Mouse (Mus musculus) ZHBTc4 (cell line): ENCODE results near the gene Bpifa1.
"Not testable (repeated sequence)": the region's sequence is repeated elsewhere in the genome, so short reads cannot be mapped to it uniquely, and the experiment has no call there.

Experiments
- DNase-seq: peaks from one replicate; pipeline ENCODE4 v3.0.0-alpha.2; 2011; ENCODE audit warnings: low read depth, low spot score

Bpifa1 gene

DNA sequence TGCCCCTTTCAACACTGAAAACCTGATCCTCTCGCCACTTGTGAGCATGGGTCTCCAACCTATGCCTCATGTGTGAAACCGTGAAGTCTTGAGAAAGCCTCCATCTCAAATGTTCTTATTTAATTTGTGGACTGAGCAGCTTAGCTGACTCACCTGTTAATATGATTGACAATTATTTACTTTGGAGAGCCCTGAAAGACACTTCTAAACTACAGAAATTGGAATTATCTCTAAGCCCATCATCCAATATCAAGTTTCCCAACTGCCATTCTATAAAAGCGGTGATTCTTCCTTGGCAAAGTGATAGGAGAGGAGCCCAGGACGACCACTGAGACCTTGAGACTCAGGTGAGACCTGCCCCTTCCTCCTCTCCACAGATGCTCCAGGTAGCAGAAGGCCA, at the start of gene Bpifa1:
Gene Bpifa1, plus strand, starts transcription at position 301 of the 400 bp plus-strand sequence.
- no peak for DNase-seq

DNA sequence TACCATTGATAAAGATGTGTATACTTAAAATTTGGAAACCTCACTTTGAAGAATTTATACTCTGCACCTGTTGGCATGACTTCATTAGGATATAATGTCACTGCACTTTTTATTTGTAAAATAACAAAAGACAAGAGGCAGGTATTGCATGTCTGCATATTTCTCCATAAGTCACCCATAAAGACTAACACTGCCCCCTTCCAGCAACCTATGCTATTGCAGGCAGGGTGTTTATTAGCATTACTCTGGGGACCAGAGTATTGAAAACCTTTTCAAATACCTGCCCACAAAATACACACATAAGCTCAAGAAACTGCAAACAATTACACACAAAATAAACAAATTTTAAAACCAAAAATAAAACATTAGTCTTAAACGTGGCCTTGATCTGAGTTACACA, 44.9 kb upstream of the Bpifa1 start:
- DNase-seq, result no peak

DNA sequence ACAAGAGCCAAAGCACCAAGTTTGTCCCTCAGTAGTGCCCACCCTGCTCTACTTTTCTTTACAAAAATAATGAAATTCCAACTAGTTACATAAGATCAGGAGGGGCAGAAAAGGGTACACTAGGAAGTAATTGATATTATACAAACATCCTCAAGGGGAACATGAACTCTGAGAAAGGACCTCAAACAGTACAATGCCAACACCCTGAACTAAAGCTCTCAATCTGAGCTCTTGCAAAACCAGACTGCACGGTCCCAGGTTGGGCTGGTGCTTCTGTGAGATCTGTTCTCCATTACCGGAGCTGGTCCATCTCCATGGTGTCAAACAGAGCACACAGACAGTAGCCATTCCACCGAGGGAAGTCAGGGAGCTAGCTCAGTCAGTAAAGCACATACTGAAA, 25.3 kb upstream of the Bpifa1 start:
- no peak for DNase-seq

DNA sequence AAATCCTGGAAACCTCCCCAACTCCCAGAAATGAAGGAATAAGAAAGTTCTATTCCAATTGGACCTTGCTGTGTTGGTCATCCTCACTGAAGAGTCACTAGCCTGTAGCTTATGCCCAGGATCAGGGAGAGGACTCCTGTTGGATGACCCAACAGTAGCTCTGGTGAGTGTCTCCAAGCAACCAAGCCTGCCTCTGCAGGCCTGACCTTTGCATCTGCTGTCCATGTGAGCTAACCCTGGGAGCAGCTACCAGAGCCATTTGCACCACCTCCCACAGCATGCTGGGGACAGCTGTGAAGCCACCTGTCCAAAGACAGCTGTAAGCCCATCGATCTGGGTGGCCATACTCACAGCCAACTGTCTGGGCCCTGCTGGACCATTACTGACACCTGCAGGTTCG, 12.6 kb upstream of the Bpifa1 start, which contains the start of gene Bpifa3:
Gene Bpifa3, plus strand, starts transcription at position 217 of the 400 bp plus-strand sequence.
- no peak for DNase-seq

DNA sequence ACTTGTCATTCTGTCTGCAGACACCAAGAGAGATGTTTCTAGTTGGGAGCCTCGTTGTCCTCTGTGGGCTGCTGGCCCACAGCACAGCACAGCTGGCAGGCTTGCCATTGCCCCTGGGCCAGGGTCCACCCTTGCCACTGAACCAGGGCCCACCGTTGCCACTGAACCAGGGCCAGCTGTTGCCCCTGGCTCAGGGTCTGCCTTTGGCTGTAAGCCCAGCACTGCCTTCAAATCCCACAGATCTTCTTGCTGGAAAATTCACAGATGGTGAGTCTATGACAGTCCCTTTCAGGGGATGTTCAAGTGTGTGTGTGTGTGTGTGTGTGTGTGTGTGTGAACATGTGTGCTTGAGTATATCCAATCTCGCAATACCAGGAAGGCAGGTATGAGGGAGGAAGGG, 1.1 kb downstream of the Bpifa1 start:
- no peak for DNase-seq

DNA sequence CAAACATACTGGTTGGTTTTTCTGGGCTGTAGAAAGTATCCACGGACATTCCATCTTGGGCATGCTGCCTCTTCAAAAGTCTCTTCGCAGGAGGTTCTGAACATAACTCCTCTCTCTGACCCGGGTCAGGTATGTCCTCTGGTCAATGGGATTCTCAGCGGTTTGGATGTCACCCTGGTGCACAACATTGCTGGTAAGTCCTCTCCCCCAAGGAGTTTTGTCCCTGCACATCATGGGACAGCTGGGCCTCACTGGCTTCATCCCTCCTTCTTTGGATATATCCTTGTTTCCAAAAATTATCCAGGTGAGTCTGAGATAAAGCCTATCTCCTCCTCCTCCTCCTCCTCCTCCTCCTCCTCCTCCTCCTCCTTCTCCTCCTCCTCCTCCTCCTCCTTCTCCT, 4.8 kb downstream of the Bpifa1 start:
- no peak for DNase-seq

DNA sequence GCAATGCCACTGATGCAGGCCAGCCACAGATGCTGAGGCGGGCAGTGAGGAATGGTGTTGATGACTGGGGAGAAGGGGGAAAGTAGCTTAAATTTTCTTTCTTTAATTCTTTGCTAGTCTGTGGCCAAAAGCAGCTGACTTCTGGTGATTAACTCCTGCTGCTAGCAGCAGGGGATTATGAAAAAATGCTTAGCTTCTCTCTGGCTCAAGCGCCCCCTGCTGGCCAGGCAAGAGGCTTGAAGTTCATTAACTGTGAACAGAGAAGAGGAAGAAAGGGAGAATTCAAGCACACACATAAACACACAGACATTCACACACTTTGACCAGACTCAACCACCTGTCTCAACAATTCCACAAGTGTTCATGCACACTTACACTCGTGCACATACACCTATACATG, 15.8 kb downstream of the Bpifa1 start:
- DNase-seq, result peak; percentile 71

DNA sequence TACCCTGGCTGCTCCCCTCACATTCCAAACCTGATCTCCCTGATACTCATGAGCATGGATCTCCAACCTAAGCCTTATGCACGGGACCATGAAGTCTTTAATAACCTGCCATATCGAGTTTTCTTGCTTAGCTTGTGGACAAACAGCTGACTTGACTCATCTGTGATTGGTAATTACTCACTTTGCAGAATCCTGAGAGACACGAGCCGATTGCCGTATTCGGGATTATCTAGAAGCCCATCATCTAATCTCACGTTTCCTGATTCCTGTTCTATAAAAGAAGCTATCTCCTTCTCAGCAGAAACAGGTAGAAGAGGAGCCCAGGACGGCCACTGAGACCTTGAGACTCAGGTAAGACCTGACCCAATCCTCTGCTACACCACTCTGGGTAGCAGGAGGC, 19.6 kb downstream of the Bpifa1 start, which contains the start of gene Bpifa5:
Gene Bpifa5, plus strand, starts transcription at position 301 of the 400 bp plus-strand sequence.
- DNase-seq, result no peak

DNA sequence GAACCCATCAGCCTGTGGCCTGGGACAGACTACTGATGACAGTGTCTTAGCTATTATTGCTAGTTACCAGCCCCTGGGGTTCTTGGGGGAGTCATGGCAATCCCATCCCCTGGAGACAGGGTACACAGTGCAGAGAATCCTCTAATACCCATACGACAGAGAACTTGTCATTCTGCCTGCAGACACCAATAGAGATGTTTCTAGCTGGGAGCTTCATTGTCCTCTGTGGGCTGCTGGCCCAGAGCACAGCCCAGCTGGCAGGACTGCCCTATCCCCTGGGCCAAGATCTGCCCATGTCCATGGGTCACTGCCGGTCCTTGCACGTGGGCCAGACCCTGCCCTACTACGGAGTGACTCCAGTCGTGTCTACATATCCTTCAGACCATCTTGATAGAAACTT, 20.6 kb downstream of the Bpifa1 start:
- DNase-seq, result no peak

DNA sequence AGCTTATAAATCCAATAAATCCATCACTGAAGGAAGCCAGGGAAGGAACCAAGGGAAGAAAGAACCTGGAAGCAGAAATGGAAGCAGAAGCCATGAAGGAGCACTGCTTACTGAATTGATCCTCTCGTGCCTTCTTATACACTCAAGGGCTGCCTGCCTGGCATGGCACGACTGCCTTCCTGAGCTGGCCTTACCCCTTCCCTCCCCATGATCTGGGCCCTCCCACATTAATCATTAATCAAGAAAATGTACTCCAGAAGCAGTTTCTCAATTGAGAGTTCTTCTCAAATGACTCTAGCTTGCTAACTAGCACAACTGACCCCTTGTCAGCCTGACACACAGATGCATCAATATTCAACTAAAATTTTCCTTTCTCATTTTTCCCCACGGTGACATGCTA, 26.5 kb downstream of the Bpifa1 start:
- no peak for DNase-seq

DNA sequence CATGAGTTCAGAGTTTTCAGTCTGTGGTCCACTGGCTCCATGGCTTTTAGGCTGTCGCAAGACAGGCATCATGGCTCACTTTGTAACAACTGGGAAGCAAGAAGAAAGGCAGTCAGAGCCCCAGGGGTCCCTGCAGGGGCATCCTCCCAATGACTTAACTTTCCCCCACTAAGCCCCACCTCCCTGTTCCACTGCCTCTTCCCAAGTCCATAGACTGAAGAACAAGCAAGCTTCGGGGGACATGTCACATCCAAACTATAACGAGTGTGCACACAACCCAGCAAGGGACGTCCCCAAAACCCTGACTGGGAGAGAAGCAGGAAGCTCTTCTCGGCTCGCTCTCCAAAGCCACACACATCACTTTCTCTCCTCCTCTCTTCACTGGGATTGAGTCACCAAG, 28.9 kb downstream of the Bpifa1 start:
- no peak for DNase-seq

DNA sequence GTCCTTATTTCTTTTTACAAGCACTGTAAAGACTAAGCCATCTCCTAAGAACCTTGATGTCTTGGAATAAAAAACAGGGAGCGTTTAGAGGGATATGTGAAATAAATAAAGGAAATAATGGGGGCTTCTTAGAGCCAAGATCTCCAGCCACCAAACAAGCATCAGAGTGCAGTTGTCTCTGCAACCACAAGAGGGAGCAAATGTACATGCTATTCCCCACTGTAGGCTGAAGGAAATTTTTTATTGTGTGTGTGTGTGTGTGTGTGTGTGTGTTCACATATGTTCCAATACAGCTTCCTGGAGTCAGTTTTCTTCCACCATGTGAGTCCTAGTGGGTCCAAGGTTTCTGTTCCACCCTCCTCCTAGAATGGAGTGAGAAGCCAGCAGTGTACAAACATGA, 30.6 kb downstream of the Bpifa1 start:
- peak; percentile 28 for DNase-seq

DNA sequence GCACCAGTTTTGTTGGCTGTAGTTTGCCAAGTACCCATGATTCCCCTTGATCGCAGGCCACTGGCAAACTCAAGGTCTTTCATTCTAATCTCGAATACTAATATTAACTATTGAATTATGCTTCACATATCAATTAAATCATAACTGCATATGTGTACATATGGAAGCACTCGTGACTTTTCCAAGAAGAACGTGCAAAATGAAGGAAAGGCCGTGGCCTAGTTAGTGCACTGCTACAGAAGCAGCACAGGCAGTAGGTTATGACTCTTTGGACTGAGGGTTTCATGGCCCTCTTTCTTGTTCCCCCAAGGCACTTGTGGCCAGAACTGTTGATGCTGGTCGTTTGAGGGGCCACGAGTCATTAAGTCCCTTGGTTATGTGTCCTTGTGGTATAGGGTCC, 39.2 kb downstream of the Bpifa1 start:
- DNase-seq, result not testable (repeated sequence)

DNA sequence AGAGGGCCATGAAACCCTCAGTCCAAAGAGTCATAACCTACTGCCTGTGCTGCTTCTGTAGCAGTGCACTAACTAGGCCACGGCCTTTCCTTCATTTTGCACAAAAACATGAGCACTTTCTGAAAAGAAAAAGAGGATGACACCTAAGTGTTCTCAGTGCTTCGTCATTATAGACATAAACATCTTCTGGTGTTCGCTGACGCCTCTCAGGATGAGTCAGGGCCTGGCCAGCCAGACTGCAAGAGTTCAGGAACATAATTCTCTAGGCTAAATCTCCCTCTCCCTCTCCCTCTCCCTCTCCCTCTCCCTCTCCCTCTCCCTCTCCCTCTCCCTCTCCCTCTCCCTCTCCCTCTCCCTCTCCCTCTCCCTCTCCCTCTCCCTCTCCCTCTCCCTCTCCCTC, 40.4 kb downstream of the Bpifa1 start:
- DNase-seq, result not testable (repeated sequence)

DNA sequence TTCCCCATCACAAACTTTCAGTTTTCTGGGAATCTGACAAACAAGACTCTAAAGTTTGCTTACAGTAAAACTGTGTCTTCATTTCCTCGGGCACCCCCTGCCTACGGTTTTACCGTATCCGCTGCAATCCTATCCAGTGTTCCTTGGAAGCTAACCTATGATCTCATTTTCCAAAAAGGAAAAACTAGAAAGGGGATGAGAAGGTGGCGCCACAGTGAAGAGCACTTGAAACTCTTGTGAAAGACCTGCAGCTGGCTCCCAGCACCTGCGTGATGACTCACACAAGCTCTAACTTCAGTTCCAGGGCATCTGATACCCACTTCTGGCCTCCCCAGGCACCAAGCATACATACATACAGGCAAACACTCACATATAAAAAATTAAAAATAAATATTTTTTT, 42.6 kb downstream of the Bpifa1 start:
- no peak for DNase-seq

DNA sequence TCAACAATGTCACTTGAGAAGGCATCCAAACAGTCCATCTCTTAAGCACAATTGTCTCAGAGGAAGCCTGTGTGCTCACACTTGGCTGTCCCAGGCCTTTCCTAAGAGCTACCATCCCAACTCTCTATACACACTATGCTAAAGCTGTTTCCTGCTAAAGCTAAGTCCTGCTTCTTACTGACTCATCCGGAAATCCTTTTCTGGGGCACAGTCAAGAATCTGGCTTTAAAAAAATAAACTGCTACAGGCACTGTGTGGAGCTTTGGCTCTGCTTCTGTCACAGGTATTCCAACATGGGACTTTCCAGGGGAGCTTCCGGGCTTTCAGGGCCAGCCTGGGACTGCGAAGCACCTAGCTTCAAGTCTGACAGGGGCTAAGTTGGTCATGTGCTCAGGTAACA, 43.1 kb downstream of the Bpifa1 start:
- DNase-seq, result no peak

DNA sequence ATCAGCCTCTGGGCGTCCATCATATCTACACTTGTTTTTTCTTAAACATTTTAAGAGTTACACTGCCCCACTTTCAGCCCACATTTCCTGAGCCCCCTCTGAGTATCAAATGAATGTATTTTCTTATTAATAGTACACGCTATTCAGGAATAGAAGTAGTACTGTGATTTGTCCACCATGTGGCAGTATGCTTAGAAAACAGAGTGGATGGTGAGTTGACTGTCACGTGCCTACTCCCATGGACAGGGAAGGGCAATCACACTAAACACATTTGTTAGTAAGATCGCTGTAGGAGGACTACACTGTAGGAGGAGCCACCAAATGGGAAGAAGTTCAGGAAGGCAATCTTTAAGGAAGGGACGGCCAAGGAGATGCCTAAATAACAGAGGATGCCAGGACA, 44.8 kb downstream of the Bpifa1 start:
- peak; percentile 81 for DNase-seq

DNA sequence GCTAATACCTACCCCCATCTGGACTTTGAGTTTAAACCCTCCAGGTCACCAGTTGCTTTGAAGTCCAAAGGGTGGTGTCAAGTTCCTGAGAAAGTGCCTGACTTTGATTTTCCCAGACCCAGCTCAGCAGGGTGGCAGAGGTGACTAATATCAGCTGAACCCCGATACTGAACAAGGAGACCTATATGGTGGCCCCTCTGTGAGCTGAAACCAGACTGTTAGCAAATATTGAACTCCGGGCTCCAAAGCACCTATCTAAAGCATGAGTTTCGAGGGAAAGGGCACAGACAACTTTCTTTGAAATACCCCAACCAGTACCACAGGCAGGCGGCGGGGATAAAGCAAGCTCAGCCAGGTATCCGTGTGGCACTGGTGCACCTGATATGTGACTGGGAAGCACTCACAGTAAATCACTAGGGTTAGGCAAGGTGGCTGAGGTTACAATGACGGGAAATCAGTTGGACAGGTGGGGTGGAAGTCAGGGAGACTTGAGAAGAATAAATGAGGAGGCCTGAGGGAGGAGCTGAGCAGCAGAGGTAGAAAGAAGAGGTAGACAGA, 47.3 kb downstream of the Bpifa1 start:
- no peak for DNase-seq

DNA sequence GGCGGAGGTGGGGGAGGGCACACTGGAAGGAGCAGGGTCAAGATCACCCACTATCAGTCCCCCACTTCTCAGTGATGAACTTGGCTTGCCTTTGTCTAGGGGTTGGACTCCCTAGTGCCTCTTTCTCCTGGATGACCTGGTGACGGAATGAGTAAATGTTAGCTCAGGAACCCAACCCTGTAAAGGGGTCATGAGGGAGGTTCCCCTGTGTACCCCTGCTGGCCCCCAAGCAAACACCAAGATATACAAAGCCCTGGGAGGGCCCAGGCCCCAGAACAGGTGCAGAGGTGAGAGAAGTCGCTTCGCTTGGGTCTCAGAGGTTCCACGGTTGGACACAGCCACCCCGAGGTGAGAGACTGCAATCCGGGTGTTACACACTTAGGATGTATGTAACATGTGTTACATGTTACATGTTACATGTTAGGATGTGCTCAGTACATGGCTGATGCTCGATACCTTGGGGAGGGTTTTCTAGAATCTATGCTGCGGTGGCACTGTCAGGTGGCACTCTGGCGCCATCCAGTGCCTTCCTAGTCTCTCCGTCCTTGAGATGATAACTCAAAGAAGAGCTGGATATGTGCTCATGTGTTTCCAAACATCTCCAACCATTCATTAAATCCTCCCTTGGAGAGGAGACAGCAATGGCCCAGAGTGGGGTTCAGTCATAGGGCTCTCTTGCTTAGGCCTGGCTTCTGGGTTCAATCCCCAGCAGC, 48.0 kb downstream of the Bpifa1 start, which contains the start of gene Bpifb1:
Gene Bpifb1, plus strand, starts transcription at position 273 of the 713 bp plus-strand sequence.
- no peak for DNase-seq

DNA sequence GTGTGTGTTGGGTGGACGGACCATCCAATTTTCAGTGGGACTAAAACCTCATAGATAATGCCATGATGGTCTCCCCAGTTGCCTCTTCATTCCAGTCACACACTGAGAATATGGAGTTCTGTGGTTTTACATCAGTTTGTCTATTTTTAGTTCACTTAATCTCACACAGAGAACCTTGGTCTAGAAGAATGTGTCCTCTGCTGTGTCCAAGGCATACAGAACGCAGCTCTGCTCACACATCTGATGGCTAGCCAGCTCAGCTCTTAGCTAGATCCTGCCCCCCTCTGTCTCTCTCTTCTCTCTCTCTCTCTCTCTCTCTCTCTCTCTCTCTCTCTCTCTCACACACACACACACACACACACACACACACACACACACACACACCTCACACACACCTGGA, 49.5 kb downstream of the Bpifa1 start:
- no peak for DNase-seq

DNA sequence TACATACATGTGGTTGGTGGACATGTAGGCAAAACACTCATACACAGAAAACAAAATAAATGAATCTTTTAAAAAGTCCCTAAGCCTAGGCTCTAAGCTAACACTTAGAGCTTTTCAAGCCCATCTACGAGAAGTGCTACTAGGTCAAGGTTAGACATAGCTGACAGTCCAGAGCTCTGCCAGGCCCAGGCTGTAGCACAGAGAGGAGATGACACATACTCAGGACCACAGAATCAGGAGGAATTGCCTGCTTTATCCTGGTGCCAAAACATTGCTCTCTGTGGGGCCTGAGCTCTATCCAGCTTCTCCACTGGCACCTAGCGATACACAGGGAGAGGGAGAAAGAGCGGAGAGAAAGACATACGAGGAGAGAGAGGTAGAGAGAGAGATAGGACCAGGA, 50.4 kb downstream of the Bpifa1 start:
- no peak for DNase-seq

DNA sequence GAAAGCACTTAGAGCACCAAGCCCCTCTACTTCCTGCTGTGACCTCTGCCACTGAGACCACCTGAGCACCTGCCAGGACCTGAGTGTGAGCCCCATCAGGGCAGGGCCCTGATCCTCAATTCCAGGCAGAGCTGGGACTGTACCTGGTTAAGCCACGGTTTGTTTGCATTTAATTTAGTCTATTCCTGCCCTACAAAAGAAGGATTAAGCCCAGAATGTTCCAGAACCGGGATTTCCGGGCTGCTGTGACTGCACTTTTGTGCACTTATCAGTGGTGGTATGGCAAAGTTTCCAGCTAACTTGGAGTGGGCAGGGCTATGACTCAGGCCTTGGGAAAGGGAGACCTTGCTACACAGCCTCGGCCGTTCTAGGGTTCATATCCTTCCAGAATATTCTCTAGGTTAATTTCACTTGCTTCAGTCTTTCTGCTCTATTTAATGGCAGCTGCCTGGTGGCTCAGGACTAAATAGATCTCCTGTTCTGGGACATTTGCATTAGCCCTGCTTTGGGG, 51.4 kb downstream of the Bpifa1 start:
- no peak for DNase-seq

DNA sequence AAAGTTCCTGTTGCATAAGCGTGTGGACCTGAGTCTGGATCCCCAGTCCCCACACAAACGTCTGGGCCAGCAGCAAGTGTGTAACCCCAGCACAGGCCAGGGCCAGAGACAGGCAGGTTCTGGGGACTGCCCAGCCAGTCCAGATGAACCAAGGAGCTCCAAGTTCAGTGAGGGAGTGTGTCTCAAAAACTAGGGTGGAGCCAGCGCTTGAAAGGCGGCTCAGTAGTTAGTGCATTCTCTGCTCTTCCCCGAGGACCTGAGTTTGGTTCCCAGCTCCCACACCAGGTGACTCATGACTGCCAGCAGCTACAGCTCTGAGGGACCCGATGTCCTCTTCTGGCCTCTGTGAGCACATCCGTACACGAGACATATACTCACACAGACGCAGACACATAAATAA, 54.4 kb downstream of the Bpifa1 start:
- no peak for DNase-seq
